Mouse (Mus musculus): ENCODE results near the gene Tpbpa. TPM values are rescaled to one million over a fixed set of nuclear protein-coding genes. Genes with fewer than 3 reads are reported as not detected.

Gene Tpbpa
- 0.02 and 0.08 TPM in 2 replicates for polyA plus RNA-seq (2012; rRNA removed)

GRCm38 (mm10) chr13:60941884-60942283 lies at the start of gene Tpbpa:
Tpbpa (minus strand) TSS chr13:60941984.

DNA sequence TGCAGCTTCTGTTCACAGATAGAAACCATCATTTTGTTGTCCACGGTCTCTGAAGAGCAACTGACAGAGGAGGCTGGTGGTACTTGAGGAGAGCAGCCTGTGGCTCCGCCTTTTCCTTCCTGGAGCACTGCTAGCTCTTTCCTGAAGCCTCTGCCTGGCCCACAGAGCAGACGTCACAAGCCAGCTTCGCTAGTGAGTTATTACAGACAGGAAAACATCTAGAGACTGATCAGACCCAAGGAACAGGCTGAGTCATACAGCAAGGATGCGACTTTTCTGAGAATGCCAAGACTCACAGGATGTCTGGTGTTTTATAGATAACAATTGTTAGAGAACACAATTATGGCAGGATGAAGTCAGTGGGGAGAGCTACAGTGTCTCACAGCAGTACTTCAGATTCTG lies 5.3 kb downstream of the Tpbpa start, which contains the start of the genes Gm49391 and Ctla2a:
TSS of gene Gm49391 (minus strand) at position 72 of the 402 bp plus-strand sequence.
TSS of gene Ctla2a (minus strand) at position 126 of the 402 bp plus-strand sequence.

DNA sequence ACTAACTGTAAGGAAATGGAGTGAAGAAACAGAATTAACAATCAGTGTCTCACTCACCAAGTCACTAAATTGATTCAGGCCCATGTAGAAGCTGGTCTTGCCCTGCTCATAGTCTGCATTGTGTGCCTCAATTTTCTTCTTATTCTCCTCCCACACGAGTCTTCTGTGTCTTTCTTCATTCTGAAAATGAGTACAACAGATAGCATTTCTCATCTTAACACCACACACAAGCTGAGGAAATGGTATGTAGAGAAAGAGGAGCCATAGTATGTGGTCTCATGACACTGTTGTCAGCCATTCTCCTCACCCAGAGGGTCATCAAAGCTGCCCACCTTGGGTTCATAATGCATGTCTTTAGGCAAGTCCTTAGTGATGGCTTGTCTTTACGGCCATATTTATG lies 6.3 kb downstream of the Tpbpa start, which contains the start of gene Gm49393:
TSS of gene Gm49393 (minus strand) at position 101 of the 400 bp plus-strand sequence.

DNA sequence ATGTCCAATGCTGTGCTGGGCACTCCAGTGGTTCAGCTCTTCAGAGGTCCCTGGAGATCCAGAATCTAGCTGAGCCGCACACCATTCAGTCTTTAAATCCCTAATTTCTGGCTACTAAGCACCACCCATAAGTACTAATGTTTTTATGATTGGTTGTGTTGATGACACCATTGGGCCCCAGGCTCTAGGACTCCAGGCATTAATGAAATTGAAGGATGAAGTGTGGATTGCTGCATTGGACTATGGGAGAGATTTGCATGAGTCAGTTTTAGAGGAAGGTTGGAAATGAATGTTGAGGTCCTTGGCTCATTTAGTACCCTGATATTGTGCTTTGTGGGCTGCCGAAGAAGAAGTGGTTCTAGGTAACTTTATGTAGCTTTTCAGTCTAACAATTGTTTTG lies 37.0 kb downstream of the Tpbpa start, which contains the start of gene Tpbpb:
TSS of gene Tpbpb (minus strand) at position 101 of the 400 bp plus-strand sequence.

GRCm38 (mm10) chr13:60897328-60897727 lies 44.5 kb downstream of the Tpbpa start, which contains the start of gene Ctla2b:
Ctla2b (minus strand) TSS chr13:60897447.

DNA sequence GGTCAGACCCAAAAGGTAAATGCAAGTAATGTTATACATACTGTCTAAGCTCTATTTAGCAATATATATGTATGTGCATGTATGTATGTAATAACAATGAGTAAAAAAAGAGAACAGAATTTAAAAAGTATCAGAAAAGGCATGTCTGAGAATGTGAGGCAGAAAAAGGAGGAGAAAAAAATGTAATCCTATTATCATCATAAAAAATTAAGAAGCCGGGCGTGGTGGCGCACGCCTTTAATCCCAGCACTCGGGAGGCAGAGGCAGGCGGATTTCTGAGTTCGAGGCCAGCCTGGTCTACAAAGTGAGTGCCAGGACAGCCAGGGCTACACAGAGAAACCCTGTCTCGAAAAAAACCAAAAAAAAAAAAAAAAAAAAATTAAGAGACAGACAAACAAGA lies 45.0 kb downstream of the Tpbpa start, which contains the start of gene Gm49392:
TSS of gene Gm49392 (minus strand) at position 101 of the 400 bp plus-strand sequence.

Other genes starting within 250 kb of the Tpbpa start
- not detected in 2 replicates for gene BC051665, start 155.6 kb downstream of the Tpbpa start, polyA plus RNA-seq (2012; rRNA removed)
- gene Ctsll3, start 139.1 kb downstream of the Tpbpa start, polyA plus RNA-seq (2012; rRNA removed) = not detected in 2 replicates
- 0.10 and 0.16 TPM in 2 replicates for gene 4930486L24Rik, start 77.5 kb downstream of the Tpbpa start, polyA plus RNA-seq (2012; rRNA removed)
- 0.06 and 0.14 TPM in 2 replicates for gene Gm49392, start 45.1 kb downstream of the Tpbpa start, polyA plus RNA-seq (2012; rRNA removed)
- 6.9 and 8.1 TPM in 2 replicates for gene Ctla2b, start 44.5 kb downstream of the Tpbpa start, polyA plus RNA-seq (2012; rRNA removed)
- not detected in 2 replicates for gene Tpbpb, start 37.1 kb downstream of the Tpbpa start, polyA plus RNA-seq (2012; rRNA removed)
- gene Gm49393, start 6.4 kb downstream of the Tpbpa start, polyA plus RNA-seq (2012; rRNA removed) = 0.19 TPM in 1 of 2 replicates, not detected in the other
- gene Gm49391, start 5.4 kb downstream of the Tpbpa start, polyA plus RNA-seq (2012; rRNA removed) = 6.8 and 8.7 TPM in 2 replicates
- 20.2 TPM in 2 replicates for gene Ctla2a, start 5.4 kb downstream of the Tpbpa start, polyA plus RNA-seq (2012; rRNA removed)
- gene Ctsj, start 64.0 kb upstream of the Tpbpa start, polyA plus RNA-seq (2012; rRNA removed) = 0.05 and 0.06 TPM in 2 replicates
- not detected in 2 replicates for gene Ctsq, start 98.6 kb upstream of the Tpbpa start, polyA plus RNA-seq (2012; rRNA removed)
- gene Ctsr, start 222.3 kb upstream of the Tpbpa start, polyA plus RNA-seq (2012; rRNA removed) = not detected in 2 replicates

Measured in liver, embryonic 18 days (tissue).